Mouse (Mus musculus): ENCODE measurements around the gene Gm20696. TPM values are rescaled to one million over a fixed set of nuclear protein-coding genes. Genes with fewer than 3 reads are reported as not detected.

Gm20696 gene
- total RNA-seq, 2 experiments from 2014 or later = 0.73 to 0.90 TPM

GRCm38 (mm10) chr6:99325461-99325860 lies 341.1 kb downstream of the Gm20696 start:
- intact Hi-C loops (cut with DNase I; ENCODE audit: low total_unique reads) = no loop called here
- DNase-seq = no peak

- no peak for DNase-seq
- intact Hi-C loops (cut with DNase I; ENCODE audit: low total_unique reads) = no loop called here
These were observed 344.3 kb downstream of the Gm20696 start for GRCm38 (mm10) chr6:99322132-99322904.

- intact Hi-C loops (cut with DNase I; ENCODE audit: low total_unique reads) = no loop called here
These were observed 346.2 kb downstream of the Gm20696 start for GRCm38 (mm10) chr6:99320444-99320843.

GRCm38 (mm10) chr6:99319415-99320405 lies 346.9 kb downstream of the Gm20696 start:
- intact Hi-C loops (cut with DNase I; ENCODE audit: low total_unique reads) = no loop called here
- no peak for DNase-seq

More at GRCm38 (mm10) chr6:99320444-99320843, 346.2 kb downstream of the Gm20696 start:
- DNase-seq = no peak

- intact Hi-C loops (cut with DNase I; ENCODE audit: low total_unique reads) = no loop called here
- no peak for DNase-seq
These were observed 351.9 kb downstream of the Gm20696 start for GRCm38 (mm10) chr6:99314746-99315145.

- no peak for DNase-seq
- intact Hi-C loops (cut with DNase I; ENCODE audit: low total_unique reads) = no loop called here
These were observed 356.1 kb downstream of the Gm20696 start for GRCm38 (mm10) chr6:99310529-99310928.

GRCm38 (mm10) chr6:99310171-99310500 lies 356.5 kb downstream of the Gm20696 start:
- intact Hi-C loops (cut with DNase I; ENCODE audit: low total_unique reads) = no loop called here
- DNase-seq = no peak

- no peak for DNase-seq
- intact Hi-C loops (cut with DNase I; ENCODE audit: low total_unique reads) = no loop called here
These were observed 357.0 kb downstream of the Gm20696 start for GRCm38 (mm10) chr6:99309466-99310170.

GRCm38 (mm10) chr6:99305751-99306150 lies 360.8 kb downstream of the Gm20696 start:
- no peak for DNase-seq
- intact Hi-C loops (cut with DNase I; ENCODE audit: low total_unique reads) = no loop called here

GRCm38 (mm10) chr6:99305236-99305635 lies 361.4 kb downstream of the Gm20696 start:
- no peak for DNase-seq
- intact Hi-C loops (cut with DNase I; ENCODE audit: low total_unique reads) = no loop called here

GRCm38 (mm10) chr6:99302662-99303435 lies 363.7 kb downstream of the Gm20696 start:
- intact Hi-C loops (cut with DNase I; ENCODE audit: low total_unique reads) = no loop called here
- DNase-seq = no peak

GRCm38 (mm10) chr6:99301923-99302322 lies 364.7 kb downstream of the Gm20696 start:
- no peak for DNase-seq
- intact Hi-C loops (cut with DNase I; ENCODE audit: low total_unique reads) = no loop called here

- intact Hi-C loops (cut with DNase I; ENCODE audit: low total_unique reads) = no loop called here
- no peak for DNase-seq
These were observed 366.4 kb downstream of the Gm20696 start for GRCm38 (mm10) chr6:99300235-99300634.

- no peak for DNase-seq
- intact Hi-C loops (cut with DNase I; ENCODE audit: low total_unique reads) = no loop called here
These were observed 367.4 kb downstream of the Gm20696 start for GRCm38 (mm10) chr6:99299196-99299595.

- DNase-seq = no peak
- intact Hi-C loops (cut with DNase I; ENCODE audit: low total_unique reads) = no loop called here
These were observed 369.1 kb downstream of the Gm20696 start for GRCm38 (mm10) chr6:99297535-99297934.

GRCm38 (mm10) chr6:99295495-99295894 lies 371.1 kb downstream of the Gm20696 start:
- DNase-seq = no peak

GRCm38 (mm10) chr6:99289220-99289619 lies 377.4 kb downstream of the Gm20696 start:
- intact Hi-C loops (cut with DNase I; ENCODE audit: low total_unique reads) = no loop called here

More at GRCm38 (mm10) chr6:99295495-99295894, 371.1 kb downstream of the Gm20696 start:
- intact Hi-C loops (cut with DNase I; ENCODE audit: low total_unique reads) = no loop called here

GRCm38 (mm10) chr6:99285026-99285425 lies 381.6 kb downstream of the Gm20696 start:
- no peak for DNase-seq
- intact Hi-C loops (cut with DNase I; ENCODE audit: low total_unique reads) = no loop called here

More at GRCm38 (mm10) chr6:99289220-99289619, 377.4 kb downstream of the Gm20696 start:
- no peak for DNase-seq

GRCm38 (mm10) chr6:99284019-99284418 lies 382.6 kb downstream of the Gm20696 start:
- DNase-seq = no peak
- intact Hi-C loops (cut with DNase I; ENCODE audit: low total_unique reads) = no loop called here
